Mouse (Mus musculus) brown adipose tissue, adult 24 weeks (tissue): ENCODE measurements at regions not wholly inside any gene's neighbourhood (a gene's known extent, or its start where the extent isn't known, plus 50 kb on each side); places are given as distances from the start of the nearest gene placed in this dataset.

Experiments
- H3K27ac ChIP-seq: fragments of 200-500 bp; replicated peaks from 2 replicates; pipeline ENCODE4 v1.5.1; 2012; ENCODE audit warnings: low read depth, mild to moderate bottlenecking, low read length
- H3K4me1 ChIP-seq: fragments of 200-500 bp; 2 replicates; pipeline ENCODE4 v1.6.1; 2012; ENCODE audit warnings: low read length, mixed read lengths; ENCODE audit not compliant: control insufficient read depth, insufficient read depth, insufficient read length
- H3K4me3 ChIP-seq: fragments of 200-500 bp; 2 replicates; pipeline ENCODE4 v1.5.1; 2012; ENCODE audit warnings: low read depth, mild to moderate bottlenecking, low read length, moderate library complexity; ENCODE audit not compliant: insufficient read depth

DNA sequence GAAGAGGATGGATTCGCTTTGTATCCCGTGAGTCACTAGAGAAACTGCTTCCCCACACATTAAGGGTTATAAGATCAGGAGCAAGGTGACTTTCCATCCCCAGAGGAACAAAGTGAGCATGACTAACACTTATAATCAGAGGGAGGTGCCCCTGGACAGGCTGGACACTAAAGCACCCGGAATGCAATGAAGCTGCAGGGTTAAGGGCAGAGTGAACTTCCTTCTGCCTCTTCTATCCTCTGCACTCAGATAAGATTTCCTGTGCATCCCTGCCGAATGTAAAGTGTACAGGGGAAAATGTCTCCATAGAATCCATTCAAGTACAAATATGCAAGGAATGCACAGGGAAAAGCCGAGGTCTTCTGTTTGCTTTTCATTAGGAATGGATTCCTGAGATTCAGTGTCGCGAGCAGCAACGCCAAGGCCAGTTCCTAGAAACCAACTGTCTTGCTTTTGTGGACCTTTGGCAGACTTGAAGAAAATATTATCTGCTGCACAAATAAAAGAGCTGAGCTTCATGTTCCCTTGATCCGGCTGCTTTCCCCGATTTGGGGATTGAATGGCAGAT, 58.5 kb upstream of the Fbxl7 start:
- Histone ChIP-seq H3K4me3 (no peak overlapping the region), H3K27ac (no peak overlapping the region), H3K4me1 (no peaks in the 10 kb centered on the region)

- H3K4me1 ChIP-seq, result no peaks in the 10 kb centered on the region
- H3K4me3 ChIP-seq, result no peak overlapping the region
- H3K27ac ChIP-seq, result no peak overlapping the region
These were observed 63.6 kb upstream of the Fbxl7 start for GRCm38 (mm10) chr15:26958980-26959379.

GRCm38 (mm10) chr15:26968392-26969025, 73.1 kb upstream of the Fbxl7 start:
- no peak overlapping the region for H3K27ac ChIP-seq
- no peak overlapping the region for H3K4me3 ChIP-seq
- H3K4me1 ChIP-seq, result no peaks in the 10 kb centered on the region

- Histone ChIP-seq H3K4me1 (no peaks in the 10 kb centered on the region), H3K4me3 (no peak overlapping the region), H3K27ac (no peak overlapping the region)
These were observed 75.4 kb upstream of the Fbxl7 start for GRCm38 (mm10) chr15:26970770-26971169.

DNA sequence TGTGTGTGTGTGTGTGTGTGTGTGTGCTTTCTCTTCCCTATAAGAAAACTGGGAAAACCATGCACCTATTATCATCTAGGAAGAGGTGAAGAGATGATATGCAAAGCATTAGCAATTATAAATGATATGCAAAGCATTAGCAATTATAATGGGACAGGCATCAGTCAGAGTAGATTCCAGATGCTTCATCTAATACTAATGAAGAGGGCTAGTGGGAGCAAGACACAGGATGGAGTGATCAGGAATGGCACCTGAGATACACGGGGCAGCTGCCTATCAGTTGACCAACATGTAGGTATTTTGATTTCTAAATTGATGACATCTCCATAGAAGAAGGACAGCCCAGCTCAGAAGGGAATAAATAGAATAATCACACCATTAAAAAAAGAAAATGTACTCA, 97.7 kb upstream of the Fbxl7 start:
- Histone ChIP-seq H3K4me3 (no peak overlapping the region), H3K4me1 (no peaks in the 10 kb centered on the region), H3K27ac (no peak overlapping the region)

DNA sequence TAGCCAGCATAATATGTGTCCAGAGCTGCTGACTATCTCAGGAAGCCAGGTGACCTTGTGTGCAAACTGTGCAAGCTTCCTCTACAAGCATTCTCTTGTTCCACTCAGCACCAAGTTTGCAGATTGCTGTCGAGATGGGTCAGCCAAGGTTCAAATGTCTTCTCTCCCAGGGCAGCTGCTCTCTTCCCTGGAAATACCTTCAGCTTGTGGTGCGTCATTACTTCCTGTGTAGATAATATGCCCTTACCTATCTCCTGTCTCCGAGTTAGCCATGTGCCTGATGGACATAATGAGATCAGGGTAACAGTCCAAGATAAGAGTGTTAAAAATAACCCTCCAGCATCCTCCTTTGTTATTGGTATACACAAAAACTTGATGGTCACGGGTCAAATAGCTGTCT, 113.7 kb upstream of the Fbxl7 start:
- H3K4me3 ChIP-seq, result no peak overlapping the region
- no peaks in the 10 kb centered on the region for H3K4me1 ChIP-seq
- H3K27ac ChIP-seq, result no peak overlapping the region

DNA sequence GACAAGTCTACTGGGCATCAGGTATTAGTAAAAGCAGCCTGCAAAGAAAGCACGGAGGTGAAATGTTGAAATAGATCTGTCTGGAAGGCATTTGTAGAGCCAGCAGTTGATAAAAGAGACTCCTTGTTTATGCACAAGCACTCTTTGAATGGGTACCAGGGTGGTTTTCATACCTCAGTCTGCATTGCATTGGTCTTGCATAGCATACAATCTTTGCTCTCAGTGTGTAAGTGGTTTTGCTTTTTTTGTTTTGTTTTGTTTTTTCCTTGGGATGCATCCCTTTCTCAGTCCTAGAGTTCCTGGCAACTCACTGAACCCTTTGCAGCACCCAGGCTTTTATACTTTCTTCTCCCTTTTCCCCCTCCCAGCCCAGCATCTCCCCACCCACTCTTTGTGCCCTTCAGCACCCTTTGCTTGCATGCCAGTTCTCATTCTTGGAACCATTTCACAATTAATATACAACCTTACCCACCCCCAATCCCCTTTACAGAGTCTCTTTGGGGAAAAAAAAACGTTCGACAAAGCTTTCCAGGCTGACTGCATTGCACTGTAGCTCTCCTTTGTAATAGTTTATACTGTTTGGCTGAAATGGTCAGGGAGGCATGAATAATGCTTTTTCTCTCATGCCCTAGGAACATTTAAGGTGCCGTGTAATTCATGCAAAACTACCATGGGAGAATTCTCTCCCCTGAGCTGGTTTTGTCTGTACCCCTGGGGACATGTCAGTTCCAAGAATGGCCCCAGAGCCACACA, 118.7 kb upstream of the Fbxl7 start:
- H3K27ac ChIP-seq, result no peak overlapping the region
- H3K4me3 ChIP-seq, result no peak overlapping the region
- no peaks in the 10 kb centered on the region for H3K4me1 ChIP-seq

DNA sequence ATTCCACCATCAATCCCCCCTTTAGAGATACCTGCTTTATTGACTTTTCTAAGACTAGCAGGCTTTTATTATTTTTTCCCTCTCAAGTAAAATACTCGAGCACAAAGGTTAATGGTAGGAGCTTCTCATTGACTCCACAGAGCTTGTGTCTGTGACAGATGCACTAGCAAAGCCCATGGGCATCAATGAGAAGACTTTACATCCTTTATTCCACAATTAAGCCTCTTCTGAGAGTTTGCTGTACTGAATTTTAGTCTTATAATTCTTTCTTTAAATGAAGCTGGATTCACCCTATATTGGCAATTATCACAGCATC, 119.2 kb upstream of the Fbxl7 start:
- no peaks in the 10 kb centered on the region for H3K4me1 ChIP-seq
- H3K4me3 ChIP-seq, result no peak overlapping the region
- no peak overlapping the region for H3K27ac ChIP-seq

- no peaks in the 10 kb centered on the region for H3K4me1 ChIP-seq
- no peak overlapping the region for H3K27ac ChIP-seq
These were observed 125.1 kb upstream of the Fbxl7 start for GRCm38 (mm10) chr15:27020471-27020870.

GRCm38 (mm10) chr15:27033261-27033660, 137.9 kb upstream of the Fbxl7 start:
- H3K27ac ChIP-seq, result no peak overlapping the region
- no peaks in the 10 kb centered on the region for H3K4me1 ChIP-seq
- H3K4me3 ChIP-seq, result no peak overlapping the region

More at GRCm38 (mm10) chr15:27020471-27020870, 125.1 kb upstream of the Fbxl7 start:
- H3K4me3 ChIP-seq, result no peak overlapping the region

DNA sequence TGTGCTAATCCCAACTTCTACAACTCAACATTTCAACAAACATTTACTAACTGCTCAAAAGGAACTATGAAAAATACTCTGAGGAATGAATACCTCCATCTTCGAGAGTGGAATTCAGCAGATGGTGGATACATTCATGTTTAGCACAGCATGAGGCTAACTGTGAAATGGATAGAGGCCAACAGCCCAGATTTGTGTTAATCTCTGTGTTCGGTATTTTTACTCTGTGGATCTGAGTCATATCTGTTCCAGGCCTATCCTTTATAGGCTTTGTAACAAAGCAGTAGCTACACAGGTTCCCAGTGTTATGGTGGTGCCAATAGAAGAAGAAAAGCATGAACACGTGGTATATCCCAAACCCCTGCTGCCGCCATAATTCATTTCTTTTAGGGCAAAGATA, 148.4 kb upstream of the Fbxl7 start:
- Histone ChIP-seq H3K4me3 (no peak overlapping the region), H3K27ac (no peak overlapping the region), H3K4me1 (no peaks in the 10 kb centered on the region)

DNA sequence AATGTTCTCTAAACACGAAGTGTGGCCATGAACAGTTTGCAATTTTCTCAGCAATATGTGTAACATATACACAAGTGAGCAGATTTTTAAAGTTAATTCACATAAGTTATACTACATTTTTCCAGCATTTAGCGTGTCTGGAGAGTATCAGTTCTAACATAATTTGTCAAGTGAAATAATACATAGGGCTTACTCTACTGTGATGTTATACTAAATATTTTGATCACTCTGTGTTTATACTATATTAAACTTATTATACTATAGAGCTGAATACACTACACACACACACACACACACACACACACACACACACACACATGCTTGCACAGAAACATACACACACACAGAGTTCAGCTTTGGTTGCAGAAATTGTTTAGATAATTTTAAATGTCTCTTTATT, 155.3 kb upstream of the Fbxl7 start:
- no peak overlapping the region for H3K4me3 ChIP-seq
- no peak overlapping the region for H3K27ac ChIP-seq
- no peaks in the 10 kb centered on the region for H3K4me1 ChIP-seq

DNA sequence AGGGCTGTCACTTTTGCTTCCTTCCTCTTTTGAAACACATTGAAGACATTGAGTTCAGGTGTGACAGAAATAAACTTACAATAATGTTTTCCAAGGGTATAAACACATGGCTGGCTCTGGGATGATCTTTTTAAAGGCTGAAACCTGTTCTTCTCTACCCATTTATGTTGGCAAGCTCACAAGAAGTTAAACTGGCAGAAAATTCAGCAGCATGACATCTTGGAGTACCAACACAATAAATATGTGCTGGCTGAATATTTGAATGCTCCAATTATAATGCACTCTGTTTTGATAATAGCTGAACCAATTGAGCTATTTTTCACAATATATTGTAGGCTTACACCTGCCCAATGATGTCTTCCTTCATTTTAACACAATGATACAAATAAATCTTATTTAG, 168.1 kb upstream of the Fbxl7 start:
- Histone ChIP-seq H3K27ac (no peak overlapping the region), H3K4me3 (no peak overlapping the region), H3K4me1 (no peaks in the 10 kb centered on the region)

- H3K4me3 ChIP-seq, result no peak overlapping the region
- H3K27ac ChIP-seq, result no peak overlapping the region
- no peaks in the 10 kb centered on the region for H3K4me1 ChIP-seq
These were observed 168.6 kb upstream of the Fbxl7 start for GRCm38 (mm10) chr15:27063971-27064370.

DNA sequence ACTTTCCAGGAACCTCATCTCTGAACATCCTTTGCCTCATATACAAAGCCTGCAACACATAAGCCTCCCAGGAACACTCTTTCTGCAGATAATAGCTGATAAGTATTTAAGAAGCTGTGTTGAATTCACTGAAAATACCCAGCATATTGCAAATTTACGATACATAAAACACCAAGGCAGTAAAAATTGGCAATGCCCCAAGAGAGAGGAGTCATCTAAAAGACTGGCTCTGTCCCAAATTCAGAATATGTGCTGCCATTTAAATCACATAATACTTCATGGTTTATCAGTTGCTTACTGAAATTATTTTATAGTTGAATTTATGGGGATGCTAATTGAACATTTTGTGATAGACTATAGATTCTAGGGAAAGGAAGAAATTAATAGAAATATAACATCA, 172.3 kb upstream of the Fbxl7 start:
- no peaks in the 10 kb centered on the region for H3K4me1 ChIP-seq
- no peak overlapping the region for H3K27ac ChIP-seq
- no peak overlapping the region for H3K4me3 ChIP-seq

- no peaks in the 10 kb centered on the region for H3K4me1 ChIP-seq
- H3K27ac ChIP-seq, result no peak overlapping the region
- H3K4me3 ChIP-seq, result no peak overlapping the region
These were observed 182.5 kb upstream of the Fbxl7 start for GRCm38 (mm10) chr15:27077926-27078325.
